Mouse (Mus musculus): Measurements from ENCODE around the gene Aga. TPM values are rescaled to one million over a fixed set of nuclear protein-coding genes. Genes with fewer than 3 reads are reported as not detected.

Gene Aga
- 6.9 TPM for total RNA-seq (2023)

GRCm38 (mm10) chr8:53511551-53512127 is at the start of gene Aga:
Aga (plus strand) TSS chr8:53511727.

Other genes with a start within 250 kb of the Aga start
- gene Neil3, start 127.3 kb downstream of the Aga start, total RNA-seq (2023), result 0.41 TPM